Mouse (Mus musculus): ENCODE results near the gene Socs2. TPM values are rescaled to one million over a fixed set of nuclear protein-coding genes. Genes with fewer than 3 reads are reported as not detected.

Socs2 gene
- polyA plus RNA-seq, 1 experiment: 10.2 TPM

- Histone ChIP-seq H3K27ac (ENCODE audit: insufficient read depth, low read length) (no peak overlapping the region), H3K27me3 (ENCODE audit: control insufficient read depth, insufficient read depth, low read length) (peaks cover 33% of the 10 kb centered on the region), H3K4me1 (ENCODE audit: control insufficient read depth, insufficient read depth, insufficient read length) (peaks cover 22% of the 10 kb centered on the region), H3K4me3 (ENCODE audit: extremely low read depth, insufficient read depth, insufficient read length) (peak overlapping the region; percentile 60), H3K36me3 (ENCODE audit: control insufficient read depth, insufficient read depth, low read length) (no peaks in the 10 kb centered on the region)
- 1% methylated on average over 29 of the region's 34 CpGs for WGBS
- TF ChIP-seq CTCF (IDR thresholded peaks at IDR 0.05; ENCODE audit: extremely low read depth, insufficient read depth, insufficient read length, insufficient replicate concordance) (no peak), POLR2A (IDR thresholded peaks at IDR 0.05; ENCODE audit: low read depth, low read length) (no peak)
- DNase-seq (ENCODE audit: low read depth in 1 of 2, low spot score in 2 of 2): no peak
These were observed 657 bp downstream of the Socs2 start for GRCm38 (mm10) chr10:95416361-95416684.

GRCm38 (mm10) chr10:95415533-95416360 is 1.2 kb downstream of the Socs2 start:
- no peak for TF ChIP-seq POLR2A (IDR thresholded peaks at IDR 0.05; ENCODE audit: low read depth, low read length)
- TF ChIP-seq CTCF (IDR thresholded peaks at IDR 0.05; ENCODE audit: extremely low read depth, insufficient read depth, insufficient read length, insufficient replicate concordance): no peak
- peak in 1 of 2 experiments; percentile 30 for DNase-seq (ENCODE audit: low read depth in 1 of 2, low spot score in 2 of 2)
- Histone ChIP-seq H3K4me1 (ENCODE audit: control insufficient read depth, insufficient read depth, insufficient read length) (peaks cover 22% of the 10 kb centered on the region), H3K36me3 (ENCODE audit: control insufficient read depth, insufficient read depth, low read length) (no peaks in the 10 kb centered on the region), H3K27ac (ENCODE audit: insufficient read depth, low read length) (no peak overlapping the region), H3K4me3 (ENCODE audit: extremely low read depth, insufficient read depth, insufficient read length) (peak overlapping the region; percentile 60), H3K27me3 (ENCODE audit: control insufficient read depth, insufficient read depth, low read length) (peaks cover 33% of the 10 kb centered on the region)
- 1% methylated on average over 65 of the region's 65 CpGs for WGBS

- no peak for TF ChIP-seq POLR2A (IDR thresholded peaks at IDR 0.05; ENCODE audit: low read depth, low read length)
- no peak for TF ChIP-seq CTCF (IDR thresholded peaks at IDR 0.05; ENCODE audit: extremely low read depth, insufficient read depth, insufficient read length, insufficient replicate concordance)
- H3K27ac ChIP-seq (ENCODE audit: insufficient read depth, low read length): no peak overlapping the region
- no peak for DNase-seq (ENCODE audit: low read depth in 1 of 2, low spot score in 2 of 2)
- H3K4me3 ChIP-seq (ENCODE audit: extremely low read depth, insufficient read depth, insufficient read length): peak overlapping the region; percentile 60
- H3K36me3 ChIP-seq (ENCODE audit: control insufficient read depth, insufficient read depth, low read length): no peaks in the 10 kb centered on the region
- WGBS: 3% methylated on average over 15 of the region's 15 CpGs
- peaks cover 33% of the 10 kb centered on the region for H3K27me3 ChIP-seq (ENCODE audit: control insufficient read depth, insufficient read depth, low read length)
- peaks cover 22% of the 10 kb centered on the region for H3K4me1 ChIP-seq (ENCODE audit: control insufficient read depth, insufficient read depth, insufficient read length)
These were observed 1.8 kb downstream of the Socs2 start for GRCm38 (mm10) chr10:95415159-95415532.

- 4% methylated on average over 65 of the region's 65 CpGs for WGBS
- H3K4me1 ChIP-seq (ENCODE audit: control insufficient read depth, insufficient read depth, insufficient read length): peaks cover 22% of the 10 kb centered on the region
- H3K27me3 ChIP-seq (ENCODE audit: control insufficient read depth, insufficient read depth, low read length): peaks cover 33% of the 10 kb centered on the region
- H3K36me3 ChIP-seq (ENCODE audit: control insufficient read depth, insufficient read depth, low read length): no peaks in the 10 kb centered on the region
- peak in 1 of 2 experiments; percentile 13 for DNase-seq (ENCODE audit: low read depth in 1 of 2, low spot score in 2 of 2)
- H3K27ac ChIP-seq (ENCODE audit: insufficient read depth, low read length): no peak overlapping the region
- TF ChIP-seq POLR2A (IDR thresholded peaks at IDR 0.05; ENCODE audit: low read depth, low read length) (no peak), CTCF (IDR thresholded peaks at IDR 0.05; ENCODE audit: extremely low read depth, insufficient read depth, insufficient read length, insufficient replicate concordance) (no peak)
- peak overlapping the region; percentile 60 for H3K4me3 ChIP-seq (ENCODE audit: extremely low read depth, insufficient read depth, insufficient read length)
These were observed 2.4 kb downstream of the Socs2 start for GRCm38 (mm10) chr10:95414316-95415158.

- Histone ChIP-seq H3K4me1 (ENCODE audit: control insufficient read depth, insufficient read depth, insufficient read length) (peaks cover 18% of the 10 kb centered on the region), H3K27ac (ENCODE audit: insufficient read depth, low read length) (no peak overlapping the region), H3K36me3 (ENCODE audit: control insufficient read depth, insufficient read depth, low read length) (no peaks in the 10 kb centered on the region), H3K27me3 (ENCODE audit: control insufficient read depth, insufficient read depth, low read length) (peaks cover 21% of the 10 kb centered on the region), H3K4me3 (ENCODE audit: extremely low read depth, insufficient read depth, insufficient read length) (no peak overlapping the region)
- TF ChIP-seq CTCF (IDR thresholded peaks at IDR 0.05; ENCODE audit: extremely low read depth, insufficient read depth, insufficient read length, insufficient replicate concordance) (no peak), POLR2A (IDR thresholded peaks at IDR 0.05; ENCODE audit: low read depth, low read length) (no peak)
- DNase-seq (ENCODE audit: low read depth in 1 of 2, low spot score in 2 of 2): no peak
- 90% methylated on average over 9 of the region's 9 CpGs for WGBS
These were observed 5.8 kb downstream of the Socs2 start for GRCm38 (mm10) chr10:95411139-95411538.

- WGBS: 90% methylated on average over 7 of the region's 7 CpGs
- H3K36me3 ChIP-seq (ENCODE audit: control insufficient read depth, insufficient read depth, low read length): no peaks in the 10 kb centered on the region
- H3K4me1 ChIP-seq (ENCODE audit: control insufficient read depth, insufficient read depth, insufficient read length): peaks cover 14% of the 10 kb centered on the region
- no peak overlapping the region for H3K4me3 ChIP-seq (ENCODE audit: extremely low read depth, insufficient read depth, insufficient read length)
- no peak for DNase-seq (ENCODE audit: low read depth in 1 of 2, low spot score in 2 of 2)
- TF ChIP-seq CTCF (IDR thresholded peaks at IDR 0.05; ENCODE audit: extremely low read depth, insufficient read depth, insufficient read length, insufficient replicate concordance) (no peak), POLR2A (IDR thresholded peaks at IDR 0.05; ENCODE audit: low read depth, low read length) (no peak)
- H3K27ac ChIP-seq (ENCODE audit: insufficient read depth, low read length): no peak overlapping the region
- peaks cover 17% of the 10 kb centered on the region for H3K27me3 ChIP-seq (ENCODE audit: control insufficient read depth, insufficient read depth, low read length)
These were observed 6.3 kb downstream of the Socs2 start for GRCm38 (mm10) chr10:95410709-95411108.

Measured in spleen, adult 2 months (tissue).